Mouse (Mus musculus): ENCODE measurements at regions not wholly inside any gene's neighbourhood (a gene's known extent, or its start where the extent isn't known, plus 50 kb on each side); places are given as distances from the start of the nearest gene placed in this dataset.

GRCm38 (mm10) chr16:73404099-73404498 is 1007.5 kb downstream of the Robo2 start:
- H3K79me2 ChIP-seq (ENCODE audit: control insufficient read depth, insufficient read depth, low read length, poor library complexity) = no peaks in the 10 kb centered on the region
- no peak overlapping the region for H3K9ac ChIP-seq (ENCODE audit: control insufficient read depth, low read depth, low read length, poor library complexity, severe bottlenecking)
- H3K4me3 ChIP-seq (ENCODE audit: control insufficient read depth in 1 of 2, insufficient read depth in 1 of 2, low read depth in 2 of 2, low read length in 2 of 2) = no peak overlapping the region
- no peaks in the 10 kb centered on the region for H3K27me3 ChIP-seq (ENCODE audit: control insufficient read depth in 1 of 2, insufficient read depth in 2 of 2, low read length in 2 of 2)
- DNase-seq (ENCODE audit: low read depth, low spot score) = no peak
- no peaks in the 10 kb centered on the region for H3K36me3 ChIP-seq (ENCODE audit: control insufficient read depth in 1 of 2, insufficient read depth in 2 of 2, low read length in 2 of 2)
- H3K4me1 ChIP-seq (ENCODE audit: control insufficient read depth in 1 of 2, insufficient read depth in 2 of 2, low read length in 2 of 2) = no peaks in the 10 kb centered on the region
- no peak for TF ChIP-seq ETS1 (IDR thresholded peaks at IDR 0.05; ENCODE audit: low read depth, low read length)
- no peak for TF ChIP-seq RAD21 (IDR thresholded peaks at IDR 0.05; ENCODE audit: low read depth, low read length)
- no peak for TF ChIP-seq MYC (IDR thresholded peaks at IDR 0.05; ENCODE audit: low read depth, low read length)
- TF ChIP-seq ZMIZ1 (IDR thresholded peaks at IDR 0.05; ENCODE audit: low read depth, low read length) = no peak
- no peak for TF ChIP-seq KAT2A (conservative IDR thresholded peaks at IDR 0.05; ENCODE audit: low read depth, low read length)
- TF ChIP-seq POLR2AphosphoS5 (IDR thresholded peaks at IDR 0.05; ENCODE audit: borderline replicate concordance, low read depth, low read length) = no peak
- no peak for TF ChIP-seq EP300 (IDR thresholded peaks at IDR 0.05; ENCODE audit: low read depth in 1 of 2, low read length in 2 of 2)
- no peaks in the 10 kb centered on the region for H3K9me3 ChIP-seq (replicated peaks; ENCODE audit: insufficient read depth, low read length)
- no peak overlapping the region for H3K27ac ChIP-seq (ENCODE audit: control insufficient read depth, low read depth, low read length)

GRCm38 (mm10) chr16:73379056-73379455 is 1032.6 kb downstream of the Robo2 start:
- no peaks in the 10 kb centered on the region for H3K9me3 ChIP-seq (replicated peaks; ENCODE audit: insufficient read depth, low read length)
- TF ChIP-seq ELF1 (IDR thresholded peaks at IDR 0.05; ENCODE audit: low read depth, low read length) (no peak), USF1 (IDR thresholded peaks at IDR 0.05; ENCODE audit: low read depth, low read length) (no peak), BHLHE40 (IDR thresholded peaks at IDR 0.05; ENCODE audit: borderline replicate concordance, low read depth, low read length) (no peak), NRF1 (IDR thresholded peaks at IDR 0.05; ENCODE audit: insufficient read depth, low read depth, low read length, poor library complexity, severe bottlenecking) (no peak), SIN3A (IDR thresholded peaks at IDR 0.05; ENCODE audit: low read length) (no peak), RAD21 (IDR thresholded peaks at IDR 0.05; ENCODE audit: low read depth, low read length) (no peak)
- no peak overlapping the region for H3K4me3 ChIP-seq (ENCODE audit: control insufficient read depth in 1 of 2, insufficient read depth in 1 of 2, low read depth in 2 of 2, low read length in 2 of 2)
- no peaks in the 10 kb centered on the region for H3K36me3 ChIP-seq (ENCODE audit: control insufficient read depth in 1 of 2, insufficient read depth in 2 of 2, low read length in 2 of 2)
- H3K4me1 ChIP-seq (ENCODE audit: control insufficient read depth in 1 of 2, insufficient read depth in 2 of 2, low read length in 2 of 2) = no peaks in the 10 kb centered on the region
- no peak for DNase-seq (ENCODE audit: low read depth, low spot score)
- no peak overlapping the region for H3K9ac ChIP-seq (ENCODE audit: control insufficient read depth, low read depth, low read length, poor library complexity, severe bottlenecking)
- no peaks in the 10 kb centered on the region for H3K27me3 ChIP-seq (ENCODE audit: control insufficient read depth in 1 of 2, insufficient read depth in 2 of 2, low read length in 2 of 2)
- no peak overlapping the region for H3K27ac ChIP-seq (ENCODE audit: control insufficient read depth, low read depth, low read length)
- no peaks in the 10 kb centered on the region for H3K79me2 ChIP-seq (ENCODE audit: control insufficient read depth, insufficient read depth, low read length, poor library complexity)

GRCm38 (mm10) chr16:73374608-73375165 is 1036.9 kb downstream of the Robo2 start:
- Histone ChIP-seq H3K9me3 (replicated peaks; ENCODE audit: insufficient read depth, low read length) (no peaks in the 10 kb centered on the region), H3K4me1 (ENCODE audit: control insufficient read depth in 1 of 2, insufficient read depth in 2 of 2, low read length in 2 of 2) (no peaks in the 10 kb centered on the region), H3K27me3 (ENCODE audit: control insufficient read depth in 1 of 2, insufficient read depth in 2 of 2, low read length in 2 of 2) (no peaks in the 10 kb centered on the region), H3K36me3 (ENCODE audit: control insufficient read depth in 1 of 2, insufficient read depth in 2 of 2, low read length in 2 of 2) (no peaks in the 10 kb centered on the region), H3K79me2 (ENCODE audit: control insufficient read depth, insufficient read depth, low read length, poor library complexity) (no peaks in the 10 kb centered on the region), H3K4me3 (ENCODE audit: control insufficient read depth in 1 of 2, insufficient read depth in 1 of 2, low read depth in 2 of 2, low read length in 2 of 2) (no peak overlapping the region), H3K9ac (ENCODE audit: control insufficient read depth, low read depth, low read length, poor library complexity, severe bottlenecking) (no peak overlapping the region), H3K27ac (ENCODE audit: control insufficient read depth, low read depth, low read length) (no peak overlapping the region)
- TF ChIP-seq GABPA (IDR thresholded peaks at IDR 0.05; ENCODE audit: low read depth, low read length) = no peak
- TF ChIP-seq EP300 (IDR thresholded peaks at IDR 0.05; ENCODE audit: low read depth in 1 of 2, low read length in 2 of 2) = no peak
- no peak for TF ChIP-seq SMC3 (IDR thresholded peaks at IDR 0.05; ENCODE audit: low read depth, low read length)
- TF ChIP-seq CHD2 (IDR thresholded peaks at IDR 0.05; ENCODE audit: low read length) = no peak
- DNase-seq (ENCODE audit: low read depth, low spot score) = no peak

All from MEL (cell line).